Mouse (Mus musculus) frontal cortex, postnatal 25 days (tissue): ENCODE measurements around the gene Kdelr3.

Source experiments
- DNase-seq, 2 experiments: peaks; one replicate each; pipeline ENCODE4 v3.0.0; 2022; ENCODE audit warnings: low spot score in 2 of 2

Gene Kdelr3

DNA sequence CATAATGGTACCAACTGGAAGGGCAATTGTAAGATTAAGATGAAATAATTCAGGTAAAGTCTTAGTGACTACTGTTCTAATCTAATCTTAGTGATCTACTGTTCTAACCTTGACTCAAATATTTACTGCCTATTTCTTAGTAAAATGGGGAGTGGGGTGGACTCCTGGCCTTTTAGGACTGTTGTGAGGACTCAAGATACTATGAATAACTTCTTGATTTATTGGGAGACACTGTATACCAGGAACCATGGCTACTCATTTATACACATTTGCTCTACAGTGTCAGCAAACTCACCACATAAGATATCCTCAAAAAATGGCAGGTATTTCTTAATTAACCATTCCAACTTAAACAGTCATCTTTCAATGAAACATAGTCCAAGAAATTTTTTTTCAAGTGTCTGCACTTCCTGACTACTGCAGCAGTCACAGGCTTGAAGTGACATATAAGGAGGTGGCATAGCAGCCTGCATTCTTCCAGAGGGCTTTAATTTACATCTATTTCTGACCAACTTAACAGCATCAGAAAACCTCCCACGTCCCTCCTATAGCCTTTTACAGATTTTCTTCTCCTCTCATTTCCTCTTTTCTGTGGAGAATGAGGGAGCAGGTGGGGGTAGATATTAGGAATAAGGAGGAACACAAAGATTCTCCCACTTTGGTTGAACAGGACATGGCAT lies 59.5 kb downstream of the Kdelr3 start:
- no peak for DNase-seq

DNA sequence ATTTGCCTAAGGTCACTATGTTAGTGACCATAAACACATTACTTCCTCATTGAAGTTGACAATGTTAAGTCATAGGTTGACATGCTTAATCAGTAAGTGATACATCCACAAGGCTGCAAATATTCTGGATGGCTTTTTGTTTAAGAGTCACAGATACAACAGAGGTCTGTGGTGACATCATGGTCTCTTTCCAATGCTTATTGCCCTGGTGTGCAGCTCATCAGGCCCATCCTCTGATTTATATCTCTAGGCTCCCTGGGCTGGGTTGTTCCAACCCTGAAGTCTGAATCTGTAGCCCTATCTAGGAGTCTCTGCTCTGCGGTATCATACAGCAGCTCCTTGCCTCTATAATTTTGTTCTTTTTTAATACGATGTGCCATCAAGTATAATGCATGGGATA lies 60.7 kb downstream of the Kdelr3 start:
- no peak for DNase-seq
